Mouse (Mus musculus): ENCODE data around the gene Lhb.
A peak's percentile ranks its signal among the peaks of the same experiment; 100 is the strongest.
"Not testable (repeated sequence)": the region's sequence is repeated elsewhere in the genome, so short reads cannot be mapped to it uniquely, and the experiment has no call there.

The Lhb gene

GRCm38 (mm10) chr7:45455932-45456696, 35.5 kb downstream of the Lhb start:
- no peak for DNase-seq (ENCODE audit: low spot score)

- DNase-seq (ENCODE audit: low spot score) = no peak
These were observed 36.1 kb downstream of the Lhb start for GRCm38 (mm10) chr7:45456721-45457203.

GRCm38 (mm10) chr7:45457204-45458060, 36.8 kb downstream of the Lhb start:
- no peak for DNase-seq (ENCODE audit: low spot score)

- peak; percentile 69 for DNase-seq (ENCODE audit: low spot score)
These were observed 38.3 kb downstream of the Lhb start for GRCm38 (mm10) chr7:45458748-45459563.

DNA sequence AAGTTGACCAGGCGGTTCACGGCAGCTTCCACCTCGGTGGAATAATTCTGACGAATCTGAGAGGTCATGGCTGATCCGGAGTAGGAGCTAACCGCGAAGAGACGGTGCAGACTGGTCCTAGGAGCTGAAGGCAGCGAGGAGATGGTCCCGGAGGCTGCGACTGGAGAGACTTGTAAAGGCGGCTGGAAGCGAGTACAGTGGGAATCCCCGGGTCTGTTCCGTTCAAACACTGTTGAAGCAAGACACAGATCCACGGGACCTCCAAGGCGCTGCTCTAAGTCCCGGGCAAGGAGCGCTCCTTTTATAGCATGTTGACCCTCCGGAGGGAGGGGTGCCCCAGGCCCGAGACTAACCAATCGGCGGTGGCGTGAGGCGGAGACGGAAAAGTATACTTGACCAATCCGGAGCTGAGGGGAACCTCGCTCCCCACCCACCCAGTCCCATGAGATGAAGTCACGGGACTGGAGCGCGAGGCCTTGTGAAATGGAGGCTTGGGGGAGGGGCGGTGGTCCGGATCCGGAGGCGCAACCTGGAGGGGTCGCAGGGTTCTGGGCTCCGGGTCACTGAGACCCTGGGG, 39.0 kb downstream of the Lhb start, which contains the start of gene Ftl1:
Gene Ftl1 (minus strand): TSS at position 321 of the 577 bp plus-strand sequence.
- DNase-seq (ENCODE audit: low spot score) = peak; percentile 81

- no peak for DNase-seq (ENCODE audit: low spot score)
These were observed 39.8 kb downstream of the Lhb start for GRCm38 (mm10) chr7:45460377-45460776.

- peak; percentile 70 for DNase-seq (ENCODE audit: low spot score)
These were observed 40.3 kb downstream of the Lhb start for GRCm38 (mm10) chr7:45460860-45461314.

DNA sequence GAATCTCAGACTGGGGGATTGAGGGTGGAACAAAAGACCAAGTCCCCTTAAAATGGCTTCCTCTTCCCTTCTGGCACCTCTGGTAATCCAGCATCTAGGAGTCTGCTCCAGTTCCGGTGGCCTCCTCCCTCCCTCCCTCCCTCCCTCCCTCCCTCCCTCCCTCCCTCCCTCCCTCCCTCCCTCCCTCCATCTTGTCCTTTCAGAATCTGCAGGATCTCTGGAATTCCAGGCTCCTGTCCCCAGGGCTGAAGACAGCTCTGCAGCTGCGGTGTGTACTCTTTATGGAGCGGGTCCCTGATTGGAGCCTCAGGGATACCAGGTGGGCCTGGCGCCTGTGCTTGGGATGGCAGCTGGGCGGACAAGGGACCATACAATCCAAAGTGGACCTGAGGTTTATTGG, 40.7 kb downstream of the Lhb start:
- DNase-seq (ENCODE audit: low spot score) = no peak

- no peak for DNase-seq (ENCODE audit: low spot score)
These were observed 41.2 kb downstream of the Lhb start for GRCm38 (mm10) chr7:45461781-45462180.

DNA sequence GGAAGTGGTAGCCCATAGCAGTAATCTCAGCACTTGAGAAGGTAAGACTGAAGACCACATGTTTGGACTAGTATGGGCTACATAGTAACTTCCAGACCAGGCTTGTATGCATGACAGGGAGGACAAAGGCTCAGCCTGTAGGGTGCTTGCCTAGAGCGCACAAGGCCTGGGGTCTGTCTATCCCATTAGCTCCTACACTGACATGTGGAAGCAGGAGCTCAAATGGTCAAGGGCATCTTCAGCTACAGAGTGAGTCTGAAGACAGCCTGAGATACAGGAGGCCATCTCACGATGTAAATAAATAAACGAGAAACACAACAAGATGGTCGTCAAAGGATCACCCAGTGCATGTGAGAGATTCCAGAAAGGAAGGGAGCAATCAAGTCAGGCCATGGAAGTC, 41.7 kb downstream of the Lhb start:
- DNase-seq (ENCODE audit: low spot score) = no peak

- DNase-seq (ENCODE audit: low spot score) = not testable (repeated sequence)
These were observed 42.2 kb downstream of the Lhb start for GRCm38 (mm10) chr7:45462868-45463267.

GRCm38 (mm10) chr7:45463987-45464778, 43.6 kb downstream of the Lhb start:
- DNase-seq (ENCODE audit: low spot score) = no peak

DNA sequence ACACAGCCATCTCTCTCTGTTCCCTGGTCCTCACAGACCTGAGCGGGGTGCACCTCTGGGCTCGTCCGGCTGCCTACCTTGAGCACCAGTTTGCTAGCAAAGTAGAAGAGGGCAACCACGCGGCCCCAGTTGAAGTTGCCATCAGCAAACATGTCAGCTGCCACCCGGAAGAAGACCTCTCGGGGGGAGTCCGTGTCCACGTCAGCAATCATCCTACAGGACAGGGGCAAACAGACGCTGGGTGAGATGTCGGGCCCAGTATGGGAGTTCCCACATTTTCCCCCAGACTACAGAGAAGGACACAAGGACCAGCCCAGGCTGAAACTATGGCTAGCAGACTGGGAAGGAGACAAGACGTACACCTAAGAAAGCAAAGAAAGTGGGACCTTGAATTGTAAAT, 44.5 kb downstream of the Lhb start:
- no peak for DNase-seq (ENCODE audit: low spot score)

DNA sequence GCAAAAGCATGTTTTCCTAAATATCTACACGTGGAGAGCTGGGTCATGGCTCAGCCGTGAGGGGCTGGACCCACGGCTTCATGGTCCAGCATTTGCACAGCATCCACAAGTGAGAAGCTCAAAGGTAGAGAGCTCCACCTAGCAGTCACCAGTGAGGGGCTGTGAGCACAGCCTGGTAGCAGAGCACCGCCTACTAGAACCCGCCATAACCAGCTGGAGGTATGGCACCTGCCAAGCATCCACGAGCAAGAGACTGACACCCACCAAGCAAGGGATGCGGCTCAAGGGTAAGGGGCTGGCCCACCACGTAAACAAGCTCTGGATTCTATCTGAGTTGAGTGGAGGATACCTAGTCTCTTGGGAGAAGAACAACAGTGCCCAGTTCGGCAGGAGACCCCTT, 44.9 kb downstream of the Lhb start:
- DNase-seq (ENCODE audit: low spot score) = no peak

- DNase-seq (ENCODE audit: low spot score) = peak; percentile 93
These were observed 45.9 kb downstream of the Lhb start, which contains the start of gene Bax for GRCm38 (mm10) chr7:45466283-45467089. Gene Bax, minus strand, starts transcription at chr7:45466898.

DNA sequence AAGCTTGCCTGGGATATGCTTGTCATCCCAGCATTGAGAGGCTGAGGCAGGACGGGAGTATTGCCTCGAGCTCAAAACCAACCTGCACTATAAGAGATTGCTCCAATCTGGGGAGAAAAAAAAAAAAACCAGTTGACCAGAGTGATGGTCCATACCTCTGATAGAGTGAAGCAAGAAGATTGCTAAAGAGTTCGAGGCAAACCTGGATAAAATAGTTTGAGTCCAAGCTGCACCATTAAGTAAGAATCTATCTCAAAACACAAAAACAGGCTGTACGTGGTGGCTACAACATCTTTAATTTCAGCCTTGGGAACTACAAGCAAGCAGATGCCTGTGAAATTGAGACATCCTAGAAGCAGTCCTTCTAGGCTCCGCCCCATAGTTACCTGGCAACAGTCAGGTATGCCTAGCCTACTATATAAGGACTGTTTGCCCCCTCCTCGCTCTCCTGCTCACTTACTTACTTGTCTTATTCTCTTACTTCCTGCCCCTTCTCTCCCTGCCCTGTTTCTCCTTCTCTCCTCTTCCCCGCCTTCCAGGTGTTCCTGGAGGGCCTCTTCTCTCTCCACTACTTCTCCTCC, 46.6 kb downstream of the Lhb start:
- no peak for DNase-seq (ENCODE audit: low spot score)

- no peak for DNase-seq (ENCODE audit: low spot score)
These were observed 50.2 kb downstream of the Lhb start for GRCm38 (mm10) chr7:45470869-45471268.

All from urinary bladder, postnatal 25 days (tissue).